Mouse (Mus musculus) liver, embryonic 12.5 days (tissue): ENCODE results near the gene Btg4. TPM values are rescaled to one million over a fixed set of nuclear protein-coding genes. Genes with fewer than 3 reads are reported as not detected.

Experiments used
- microRNA counts: library from miRNA; unstranded; fragments of <30 nt; microRNA quantifications from one replicate; lab custom pipeline; 2017
- microRNA-seq: library from miRNA; unstranded; fragments of <30 nt; microRNA quantifications from one replicate; pipeline ENCODE4, GENCODE M21; 2017
- polyA plus RNA-seq: library from polyadenylated mRNA; unstranded; fragments of >200 nt; fragmentation: Nextera tagmentation; extraction: Ambion mirVana; gene quantifications from 2 replicates; pipeline ENCODE4 v1.2.1, GENCODE M21; 2016

Btg4 gene
- polyA plus RNA-seq, 1 experiment from 2014 or later = not detected

MicroRNA genes within 50 kb of the gene (microRNA counts, 519-probe panel; counts per million panel counts)
- microRNA mmu-miR-34b-3p (lab: Ali Mortazavi, UCI) (582 counts per million, percentile 70 among the panel's probes with 10 or more counts), microRNA mmu-miR-34b-5p (lab: Ali Mortazavi, UCI) (582 counts per million, percentile 70 among the panel's probes with 10 or more counts), microRNA mmu-miR-34c (lab: Ali Mortazavi, UCI) (582 counts per million, percentile 70 among the panel's probes with 10 or more counts)

Small RNA genes within 50 kb of the gene (microRNA-seq; reads per million reads assigned to microRNA genes)
- 14.1 reads per million, percentile 26 among the genes with 10 or more reads in this experiment for gene Mir34b
- 339 reads per million, percentile 62 among the genes with 10 or more reads in this experiment for gene Mir34c

Other genes starting within 250 kb of the Btg4 start
- 131 and 137 TPM in 2 replicates for gene Ppp2r1b, start 215.6 kb upstream of the Btg4 start, polyA plus RNA-seq
- 12.3 and 14.5 TPM in 2 replicates for gene Sik2, start 51.8 kb upstream of the Btg4 start, polyA plus RNA-seq
- gene Layn, start 16.2 kb downstream of the Btg4 start, polyA plus RNA-seq = 2.2 and 2.6 TPM in 2 replicates
- not detected in 2 replicates for gene 4833427G06Rik, start 41.2 kb downstream of the Btg4 start, polyA plus RNA-seq
- gene Gm32742, start 104.6 kb downstream of the Btg4 start, polyA plus RNA-seq = 0.02 and 0.04 TPM in 2 replicates
- gene Pou2af1, start 152.8 kb downstream of the Btg4 start, polyA plus RNA-seq = 0.05 TPM in 1 of 2 replicates, not detected in the other
- 0.50 and 0.68 TPM in 2 replicates for gene Colca2, start 217.7 kb downstream of the Btg4 start, polyA plus RNA-seq